27 mouse cellular contexts compared by ENCODE assay signal in genomic region chr12:100735581-100735980, GRCm38 (mm10).
"Had no signal": no experiment of that assay in that cellular context is flagged by ENCODE, and none has a peak within 500 bp of the region (broad histone marks: within the 10 kb centered on the region; RNA-seq: fewer than 3 reads in every experiment).

No protein-coding gene starts in this region.

- H3K36me3 ChIP-seq: heart, embryonic 10.5 days; heart, embryonic 13.5 days; heart, embryonic 15.5 days; hindbrain, embryonic 13.5 days; hindbrain, embryonic 15.5 days; kidney, embryonic 15.5 days; limb, embryonic 13.5 days; limb, embryonic 15.5 days; liver, embryonic 13.5 days; liver, embryonic 15.5 days had no signal

- H3K4me2 ChIP-seq: heart, embryonic 13.5 days; heart, embryonic 15.5 days; hindbrain, embryonic 13.5 days; hindbrain, embryonic 15.5 days; kidney, embryonic 15.5 days; limb, embryonic 13.5 days; limb, embryonic 15.5 days; liver, embryonic 11.5 days; liver, embryonic 13.5 days; liver, embryonic 15.5 days had no signal

- H3K27ac ChIP-seq: heart, embryonic 10.5 days; heart, embryonic 13.5 days; heart, embryonic 15.5 days; hindbrain, embryonic 13.5 days; hindbrain, embryonic 15.5 days; hindbrain, postnatal 0 days; kidney, embryonic 15.5 days; kidney, postnatal 0 days; limb, embryonic 13.5 days; limb, embryonic 15.5 days; liver, embryonic 13.5 days; liver, embryonic 15.5 days had no signal

- H3K4me1 ChIP-seq: heart, embryonic 10.5 days; heart, embryonic 13.5 days; heart, embryonic 15.5 days; hindbrain, embryonic 13.5 days; hindbrain, embryonic 15.5 days; kidney, embryonic 15.5 days; limb, embryonic 13.5 days; limb, embryonic 15.5 days; liver, embryonic 13.5 days; liver, embryonic 15.5 days had no signal

- DNase-seq: gastrocnemius, postnatal 14 days; gastrocnemius, postnatal 36 days; heart, adult 18-20 months; heart, postnatal 14 days; heart, postnatal 36 days; kidney, adult 11 months; kidney, adult 2 months; kidney, adult 9 months; kidney, postnatal 14 days; kidney, postnatal 36 days; layer of hippocampus, adult 9-11 months; layer of hippocampus, postnatal 36 days; left cerebral cortex, postnatal 4 days; liver, embryonic 13.5 days had no signal

- H3K9ac ChIP-seq: heart, embryonic 13.5 days; heart, embryonic 15.5 days; hindbrain, embryonic 13.5 days; hindbrain, embryonic 15.5 days; kidney, embryonic 15.5 days; limb, embryonic 13.5 days; limb, embryonic 15.5 days; liver, embryonic 13.5 days; liver, embryonic 15.5 days had no signal

- H3K9me3 ChIP-seq: heart, embryonic 10.5 days; heart, embryonic 13.5 days; heart, embryonic 15.5 days; hindbrain, embryonic 13.5 days; hindbrain, embryonic 15.5 days; kidney, embryonic 15.5 days; limb, embryonic 13.5 days; limb, embryonic 15.5 days; liver, embryonic 13.5 days; liver, embryonic 15.5 days had no signal

- ATAC-seq: hindbrain, postnatal 0 days; intestine, embryonic 16.5 days had no signal

- H3K27me3 ChIP-seq: heart, embryonic 13.5 days; heart, embryonic 15.5 days; hindbrain, embryonic 13.5 days; hindbrain, embryonic 15.5 days; kidney, embryonic 15.5 days; limb, embryonic 13.5 days; limb, embryonic 15.5 days; liver, embryonic 13.5 days; liver, embryonic 15.5 days had no signal

- H3K4me3 ChIP-seq: heart, embryonic 10.5 days; heart, embryonic 13.5 days; heart, embryonic 15.5 days; hindbrain, embryonic 13.5 days; hindbrain, embryonic 15.5 days; kidney, embryonic 15.5 days; limb, embryonic 13.5 days; limb, embryonic 15.5 days; liver, embryonic 13.5 days; liver, embryonic 15.5 days had no signal
